Mouse (Mus musculus) neural tube, embryonic 14.5 days (tissue): ENCODE results near the gene Zc2hc1c. TPM values are rescaled to one million over a fixed set of nuclear protein-coding genes. Genes with fewer than 3 reads are reported as not detected.

Experiments
- ATAC-seq: fragments of 200-750 bp; cut with Nextera tagmentation; 2 replicates; pipeline ENCODE4 v1.8.0; 2017; ENCODE audit warnings: low read depth, mild to moderate bottlenecking, moderate TSS enrichment, moderate library complexity
- H3K27ac ChIP-seq: fragments of 300-500 bp; sonication (generic); 2 replicates; pipeline ENCODE4 v1.5.1; 2014; ENCODE audit warnings: low read depth, mild to moderate bottlenecking, control low read depth, low read length, moderate library complexity, mixed read lengths
- H3K27me3 ChIP-seq: fragments of 300-500 bp; sonication (generic); 2 replicates; pipeline ENCODE4 v1.6.1; 2014; ENCODE audit warnings: low read length; ENCODE audit not compliant: control insufficient read depth, insufficient read depth
- H3K36me3 ChIP-seq: fragments of 300-500 bp; sonication (generic); 2 replicates; pipeline ENCODE4 v1.6.1; 2014; ENCODE audit warnings: low read length, mixed read lengths; ENCODE audit not compliant: control insufficient read depth, insufficient read depth
- H3K4me1 ChIP-seq: fragments of 300-500 bp; sonication (generic); 2 replicates; pipeline ENCODE4 v1.6.1; 2014; ENCODE audit warnings: low read length; ENCODE audit not compliant: control insufficient read depth, insufficient read depth
- H3K4me2 ChIP-seq: fragments of 300-500 bp; sonication (generic); 2 replicates; pipeline ENCODE4 v1.6.1; 2014; ENCODE audit warnings: mild to moderate bottlenecking, low read depth, low read length, control low read depth
- H3K4me3 ChIP-seq: fragments of 300-500 bp; sonication (generic); 2 replicates; pipeline ENCODE4 v1.5.1; 2014; ENCODE audit warnings: low read depth, low read length, control low read depth, mixed read lengths
- H3K9ac ChIP-seq: fragments of 300-500 bp; sonication (generic); replicated peaks from 2 replicates; pipeline ENCODE4 v1.6.1; 2014; ENCODE audit warnings: low read depth, mild to moderate bottlenecking, control low read depth, low read length, mixed read lengths
- H3K9me3 ChIP-seq: fragments of 300-500 bp; sonication (generic); 2 replicates; pipeline ENCODE4 v1.6.1; 2016; ENCODE audit warnings: low read length; ENCODE audit not compliant: control insufficient read depth
- WGBS: fragments of 180-500 bp; shearing (Covaris S2); extraction: QIAGEN DNeasy Blood & Tissue Kit; methylation state at CpG from one replicate; pipeline ENCODE4 v1.1.7; 2014; 5-methylcytosine and 5-hydroxymethylcytosine counted together
- microRNA-seq: library from miRNA; unstranded; fragments of <30 nt; microRNA quantifications from one replicate; pipeline ENCODE4, GENCODE M21; 2016
- polyA plus RNA-seq: library from polyadenylated mRNA; unstranded; fragments of >200 nt; fragmentation: Nextera tagmentation; extraction: Ambion mirVana; gene quantifications from 2 replicates; pipeline ENCODE4 v1.2.1, GENCODE M21; 2014

Gene Zc2hc1c
- polyA plus RNA-seq, 1 experiment from 2014 or later = 1.7 TPM

DNA sequence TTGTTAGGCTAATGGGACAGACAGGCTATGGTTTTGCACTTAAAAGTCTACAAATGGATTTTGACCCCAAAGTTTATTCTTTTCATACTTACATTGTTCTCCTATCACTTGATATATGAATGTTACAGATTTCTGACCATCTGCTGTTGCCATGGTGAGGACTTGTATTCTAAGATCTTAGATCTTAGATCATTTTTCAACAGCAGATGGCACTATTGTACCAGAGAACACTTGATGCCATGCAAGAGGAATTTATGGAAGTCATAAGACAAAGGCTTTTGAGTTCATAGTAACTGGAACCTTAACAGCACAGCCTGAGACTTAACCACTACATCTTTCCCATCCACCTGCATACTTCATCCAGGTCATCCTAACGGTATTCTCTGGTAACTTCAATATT lies 52.7 kb downstream of the Zc2hc1c start:
- Histone ChIP-seq H3K27ac (no peak overlapping the region), H3K4me1 (peaks cover 12% of the 10 kb centered on the region), H3K36me3 (no peaks in the 10 kb centered on the region), H3K9ac (no peak overlapping the region), H3K4me3 (no peak overlapping the region), H3K4me2 (no peak overlapping the region), H3K27me3 (no peaks in the 10 kb centered on the region), H3K9me3 (no peaks in the 10 kb centered on the region)
- ATAC-seq = no peak
- 38% methylated on average over 1 of the region's 1 CpGs for WGBS

DNA sequence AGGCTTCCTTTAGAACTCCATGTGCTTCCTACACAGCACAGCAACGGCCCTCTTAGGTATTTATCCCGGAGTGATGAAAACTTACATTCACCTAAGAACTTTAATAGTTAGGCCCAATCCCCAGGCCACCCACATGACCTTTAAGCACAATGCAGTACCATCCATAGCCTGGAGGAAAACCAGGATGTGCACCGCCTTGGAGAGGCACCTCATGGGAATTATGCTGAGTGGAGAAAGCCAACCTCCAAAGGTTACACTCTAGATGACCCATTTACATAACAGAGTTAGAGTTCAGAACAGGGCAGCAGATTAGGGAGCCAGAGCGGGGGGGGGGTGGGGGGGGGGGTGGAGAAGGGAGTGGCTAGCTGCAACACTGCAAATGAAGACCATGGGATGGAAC lies 53.9 kb downstream of the Zc2hc1c start:
- 70% methylated on average over 4 of the region's 4 CpGs for WGBS
- no peaks in the 10 kb centered on the region for H3K9me3 ChIP-seq
- H3K4me3 ChIP-seq = no peak overlapping the region
- no peaks in the 10 kb centered on the region for H3K36me3 ChIP-seq
- no peak for ATAC-seq
- no peaks in the 10 kb centered on the region for H3K27me3 ChIP-seq
- H3K4me1 ChIP-seq = peaks cover 12% of the 10 kb centered on the region
- no peak overlapping the region for H3K9ac ChIP-seq
- H3K4me2 ChIP-seq = no peak overlapping the region
- H3K27ac ChIP-seq = no peak overlapping the region

DNA sequence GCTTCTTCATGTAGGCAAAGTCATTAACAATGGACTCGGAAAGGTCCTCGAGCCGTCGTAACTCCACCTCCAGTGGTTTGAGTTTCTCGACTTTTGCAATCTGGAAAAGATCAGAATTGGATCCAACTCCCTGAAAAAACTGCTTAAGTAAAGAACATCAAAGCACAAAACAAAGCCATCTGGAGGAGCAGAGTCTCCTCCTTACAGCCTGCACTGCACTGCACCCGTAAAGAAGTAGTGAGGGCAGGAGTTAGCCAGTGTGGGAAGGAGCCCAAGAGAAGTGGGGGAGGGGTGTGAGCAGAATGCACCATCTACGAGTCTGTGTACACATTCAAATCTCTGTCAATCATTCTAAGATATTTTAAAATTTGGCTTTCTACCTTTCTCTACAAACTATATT lies 55.9 kb downstream of the Zc2hc1c start:
- Histone ChIP-seq H3K9me3 (no peaks in the 10 kb centered on the region), H3K36me3 (peaks cover 8% of the 10 kb centered on the region; the same call in 1 of the 2 replicates), H3K27me3 (no peaks in the 10 kb centered on the region), H3K4me3 (no peak overlapping the region), H3K27ac (no peak overlapping the region), H3K4me2 (no peak overlapping the region), H3K9ac (no peak overlapping the region), H3K4me1 (peaks cover 4% of the 10 kb centered on the region; the same call in 1 of the 2 replicates)
- WGBS = 74% methylated on average over 7 of the region's 7 CpGs
- ATAC-seq = no peak

DNA sequence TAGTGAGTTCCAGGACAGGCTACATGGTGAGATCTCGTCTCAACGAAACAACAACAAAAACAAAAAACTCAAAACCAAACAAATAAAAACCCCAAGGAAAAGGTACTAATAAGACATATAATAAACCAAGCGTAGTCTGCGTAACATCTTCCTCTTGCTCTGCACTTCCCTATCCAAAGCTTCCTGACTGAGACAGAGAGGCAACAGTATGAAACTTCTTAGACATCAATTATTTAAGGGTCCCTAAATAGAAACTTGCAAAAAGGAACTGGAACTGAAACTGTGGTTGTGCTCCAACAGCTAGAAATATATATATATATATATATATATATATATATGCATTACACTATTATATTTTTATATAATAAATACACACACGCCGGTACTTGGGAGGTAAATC lies 57.2 kb downstream of the Zc2hc1c start:
- Histone ChIP-seq H3K4me1 (peaks cover 4% of the 10 kb centered on the region; the same call in 1 of the 2 replicates), H3K4me3 (no peak overlapping the region), H3K27me3 (no peaks in the 10 kb centered on the region), H3K27ac (no peak overlapping the region), H3K9me3 (no peaks in the 10 kb centered on the region), H3K36me3 (peaks cover 10% of the 10 kb centered on the region), H3K4me2 (no peak overlapping the region), H3K9ac (no peak overlapping the region)
- 95% methylated on average over 6 of the region's 6 CpGs for WGBS
- ATAC-seq = no peak

DNA sequence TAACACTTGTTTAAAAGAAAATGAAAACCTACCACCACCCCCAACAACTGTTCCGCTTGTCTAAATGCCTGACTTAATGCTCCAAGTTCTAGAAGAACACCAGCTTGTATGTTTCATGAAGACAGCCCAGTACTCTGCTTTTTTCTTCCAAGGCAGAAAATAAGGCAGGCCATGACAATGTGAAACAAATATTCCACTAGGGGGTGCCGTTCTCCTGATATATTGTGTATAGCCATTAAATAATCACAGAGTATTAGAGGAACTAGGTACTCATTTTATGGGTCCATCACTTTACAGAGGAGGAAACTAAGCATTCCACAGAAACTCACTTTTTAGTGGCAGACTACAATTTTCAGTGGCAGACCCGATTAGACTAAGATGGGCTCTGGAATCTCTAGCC lies 58.0 kb downstream of the Zc2hc1c start:
- Histone ChIP-seq H3K4me1 (peaks cover 2% of the 10 kb centered on the region; the same call in 1 of the 2 replicates), H3K27me3 (no peaks in the 10 kb centered on the region), H3K9ac (no peak overlapping the region), H3K4me2 (no peak overlapping the region), H3K4me3 (no peak overlapping the region), H3K9me3 (no peaks in the 10 kb centered on the region), H3K36me3 (peaks cover 11% of the 10 kb centered on the region), H3K27ac (no peak overlapping the region)
- ATAC-seq = no peak; the same call in 1 of the 2 replicates
- WGBS = 66% methylated on average over 3 of the region's 3 CpGs

DNA sequence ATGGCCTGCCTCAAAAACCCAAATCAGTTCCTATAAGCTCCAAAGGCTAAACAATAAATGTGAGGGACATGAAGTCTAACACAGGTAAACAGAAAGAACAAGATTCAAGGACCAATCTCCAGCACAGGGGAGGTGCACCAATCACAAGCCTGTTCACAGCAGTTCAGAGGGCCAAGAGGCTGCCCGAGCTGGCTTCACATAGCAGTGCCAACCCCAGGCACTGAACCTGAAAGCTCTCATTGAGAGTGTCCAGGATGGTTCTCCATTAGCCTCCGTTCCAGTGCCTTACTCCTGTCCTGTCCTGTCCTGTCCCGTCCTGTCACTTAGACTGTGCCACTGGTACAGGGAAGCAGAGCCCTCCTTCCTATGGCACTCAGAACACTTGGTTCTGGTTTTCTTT lies 58.8 kb downstream of the Zc2hc1c start:
- WGBS = 77% methylated on average over 3 of the region's 3 CpGs
- Histone ChIP-seq H3K4me2 (no peak overlapping the region), H3K4me3 (no peak overlapping the region), H3K4me1 (no peaks in the 10 kb centered on the region), H3K27ac (no peak overlapping the region), H3K27me3 (no peaks in the 10 kb centered on the region), H3K9me3 (no peaks in the 10 kb centered on the region), H3K36me3 (peaks cover 11% of the 10 kb centered on the region), H3K9ac (no peak overlapping the region)
- ATAC-seq = no peak

DNA sequence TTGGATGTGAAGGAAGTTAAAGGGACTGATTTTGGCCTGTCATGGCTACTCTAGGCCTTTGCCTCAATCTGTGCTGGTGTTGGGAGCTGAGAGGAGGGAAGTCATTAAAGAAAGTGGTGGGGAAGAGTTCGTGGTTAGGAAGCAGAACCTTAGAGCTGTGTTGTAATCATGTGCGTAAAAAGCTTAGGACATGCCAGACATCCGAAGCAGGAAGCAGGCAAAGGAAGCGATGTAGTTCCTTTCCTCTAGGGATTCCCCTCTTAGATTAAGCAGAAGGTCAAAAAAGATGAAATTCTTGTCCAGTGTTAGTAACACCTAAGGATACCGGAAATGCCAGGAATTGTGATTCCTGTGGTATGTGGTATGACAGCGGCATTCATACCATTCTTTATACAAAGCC lies 59.9 kb downstream of the Zc2hc1c start:
- H3K27me3 ChIP-seq = no peaks in the 10 kb centered on the region
- H3K9ac ChIP-seq = no peak overlapping the region
- no peak overlapping the region for H3K4me2 ChIP-seq

More for the DNA sequence above, 59.9 kb downstream of the Zc2hc1c start:
- ATAC-seq = no peak
- H3K9me3 ChIP-seq = no peaks in the 10 kb centered on the region
- WGBS = 83% methylated on average over 6 of the region's 6 CpGs
- H3K4me1 ChIP-seq = no peaks in the 10 kb centered on the region
- no peak overlapping the region for H3K27ac ChIP-seq
- peaks cover 13% of the 10 kb centered on the region for H3K36me3 ChIP-seq
- H3K4me3 ChIP-seq = no peak overlapping the region

Small RNA genes lying within 50 kb of the gene (microRNA-seq; reads per million reads assigned to microRNA genes)
- not detected for gene Mir6938

Other genes with a start within 250 kb of the Zc2hc1c start
- 1.0 and 1.9 TPM in 2 replicates for gene Prox2, start 177.8 kb upstream of the Zc2hc1c start, polyA plus RNA-seq
- 103 and 121 TPM in 2 replicates for gene Dlst, start 177.8 kb upstream of the Zc2hc1c start, polyA plus RNA-seq
- 22.1 and 28.3 TPM in 2 replicates for gene Rps6kl1, start 137.3 kb upstream of the Zc2hc1c start, polyA plus RNA-seq
- 7.9 and 8.9 TPM in 2 replicates for gene Pgf, start 110.8 kb upstream of the Zc2hc1c start, polyA plus RNA-seq
- gene Eif2b2, start 69.1 kb upstream of the Zc2hc1c start, polyA plus RNA-seq = 76.8 and 76.9 TPM in 2 replicates
- gene Mlh3, start 18.0 kb upstream of the Zc2hc1c start, polyA plus RNA-seq = 11.7 and 11.8 TPM in 2 replicates
- 55.7 and 61.2 TPM in 2 replicates for gene Acyp1, start 153 bp upstream of the Zc2hc1c start, polyA plus RNA-seq
- 8.9 and 10.0 TPM in 2 replicates for gene Nek9, start 50.8 kb downstream of the Zc2hc1c start, polyA plus RNA-seq
- 209 and 238 TPM in 2 replicates for gene Tmed10, start 86.3 kb downstream of the Zc2hc1c start, polyA plus RNA-seq
- gene Fos, start 185.3 kb downstream of the Zc2hc1c start, polyA plus RNA-seq = 2.8 and 4.0 TPM in 2 replicates